Mouse (Mus musculus): ENCODE measurements around the gene Atp2a3. TPM values are rescaled to one million over a fixed set of nuclear protein-coding genes. Genes with fewer than 3 reads are reported as not detected.

Gene Atp2a3
- polyA plus RNA-seq, 1 experiment from 2014 or later = 1.3 TPM

- no peak for ATAC-seq (ENCODE audit: low FRiP score, low read depth)
- no peaks in the 10 kb centered on the region for H3K27me3 ChIP-seq
- no peak overlapping the region for H3K4me2 ChIP-seq (replicated peaks)
- H3K4me1 ChIP-seq = peaks cover 24% of the 10 kb centered on the region
- WGBS = 47% methylated on average over 6 of the region's 6 CpGs
- H3K27ac ChIP-seq = no peak overlapping the region
- no peaks in the 10 kb centered on the region for H3K36me3 ChIP-seq
- peaks cover 6% of the 10 kb centered on the region; the same call in 1 of the 2 replicates for H3K9me3 ChIP-seq
- no peak overlapping the region for H3K4me3 ChIP-seq
- no peak overlapping the region for H3K9ac ChIP-seq
These were observed 14.3 kb upstream of the Atp2a3 start for GRCm38 (mm10) chr11:72946560-72947119.

GRCm38 (mm10) chr11:72947840-72948239, 13.1 kb upstream of the Atp2a3 start:
- Histone ChIP-seq H3K4me3 (no peak overlapping the region), H3K4me1 (peaks cover 36% of the 10 kb centered on the region), H3K4me2 (replicated peaks) (no peak overlapping the region), H3K27ac (no peak overlapping the region), H3K36me3 (no peaks in the 10 kb centered on the region), H3K9ac (no peak overlapping the region), H3K27me3 (no peaks in the 10 kb centered on the region), H3K9me3 (peaks cover 6% of the 10 kb centered on the region; the same call in 1 of the 2 replicates)
- ATAC-seq (ENCODE audit: low FRiP score, low read depth) = no peak
- WGBS = 76% methylated on average over 11 of the region's 11 CpGs

DNA sequence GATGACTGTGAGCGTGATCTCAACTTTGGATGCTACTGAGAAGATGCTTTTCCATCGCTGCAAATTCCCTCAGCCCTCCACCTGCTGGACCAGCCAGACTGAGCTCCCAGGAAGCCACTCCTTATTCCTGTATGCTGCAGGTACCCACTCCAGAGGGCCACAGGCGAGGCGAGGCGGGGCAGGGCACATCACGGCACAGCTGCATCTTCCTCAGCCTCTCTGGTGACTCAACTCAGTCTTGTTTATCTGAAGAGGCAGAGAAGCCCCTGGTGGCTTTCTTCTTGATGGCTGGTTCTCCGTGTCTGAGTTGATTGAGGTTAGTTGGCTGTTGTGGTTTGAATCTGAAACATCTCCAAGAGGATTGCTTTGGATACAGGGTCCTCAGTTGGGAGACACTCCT, 12.7 kb upstream of the Atp2a3 start:
- Histone ChIP-seq H3K27ac (no peak overlapping the region), H3K4me1 (peaks cover 40% of the 10 kb centered on the region), H3K9ac (no peak overlapping the region), H3K4me3 (no peak overlapping the region), H3K9me3 (peaks cover 6% of the 10 kb centered on the region; the same call in 1 of the 2 replicates), H3K27me3 (no peaks in the 10 kb centered on the region), H3K4me2 (replicated peaks) (no peak overlapping the region), H3K36me3 (no peaks in the 10 kb centered on the region)
- ATAC-seq (ENCODE audit: low FRiP score, low read depth) = no peak
- WGBS = 73% methylated on average over 7 of the region's 7 CpGs

- Histone ChIP-seq H3K36me3 (no peaks in the 10 kb centered on the region), H3K4me1 (peaks cover 40% of the 10 kb centered on the region), H3K27ac (no peak overlapping the region), H3K9ac (no peak overlapping the region), H3K27me3 (no peaks in the 10 kb centered on the region), H3K4me2 (replicated peaks) (no peak overlapping the region), H3K9me3 (peaks cover 6% of the 10 kb centered on the region; the same call in 1 of the 2 replicates), H3K4me3 (no peak overlapping the region)
- ATAC-seq (ENCODE audit: low FRiP score, low read depth) = no peak
- 59% methylated on average over 22 of the region's 22 CpGs for WGBS
These were observed 9.6 kb upstream of the Atp2a3 start for GRCm38 (mm10) chr11:72951137-72952000.

DNA sequence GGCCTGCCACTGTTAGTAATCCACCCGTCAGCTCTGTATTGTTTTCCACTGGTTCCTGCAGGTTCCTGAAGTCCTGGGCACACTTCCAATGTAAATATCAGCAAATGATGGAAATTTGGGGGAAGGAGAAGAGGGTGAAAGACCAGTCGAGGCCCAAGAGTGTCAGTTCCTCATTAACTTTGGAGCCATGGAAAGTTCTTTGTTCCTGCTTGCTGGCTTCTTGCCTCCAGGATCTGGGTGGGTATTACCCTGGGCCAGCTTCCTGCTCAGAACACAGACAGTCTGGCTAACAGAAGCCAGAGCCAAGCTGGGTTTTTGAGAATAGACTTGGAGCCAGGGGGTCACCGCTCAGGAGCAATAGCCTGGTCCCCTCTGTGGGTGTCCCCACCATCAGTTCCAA, 8.7 kb upstream of the Atp2a3 start:
- no peaks in the 10 kb centered on the region for H3K27me3 ChIP-seq
- 0 out of 2 replicates have a peak, but pooled peaks have one; percentile 9 for ATAC-seq (ENCODE audit: low FRiP score, low read depth)
- no peak overlapping the region for H3K4me3 ChIP-seq
- H3K9ac ChIP-seq = no peak overlapping the region
- H3K4me1 ChIP-seq = peaks cover 32% of the 10 kb centered on the region
- WGBS = 55% methylated on average over 3 of the region's 3 CpGs
- peaks cover 6% of the 10 kb centered on the region; the same call in 1 of the 2 replicates for H3K9me3 ChIP-seq
- no peak overlapping the region for H3K4me2 ChIP-seq (replicated peaks)
- H3K36me3 ChIP-seq = no peaks in the 10 kb centered on the region
- peak overlapping the region; percentile 55; the same call in 1 of the 2 replicates for H3K27ac ChIP-seq

DNA sequence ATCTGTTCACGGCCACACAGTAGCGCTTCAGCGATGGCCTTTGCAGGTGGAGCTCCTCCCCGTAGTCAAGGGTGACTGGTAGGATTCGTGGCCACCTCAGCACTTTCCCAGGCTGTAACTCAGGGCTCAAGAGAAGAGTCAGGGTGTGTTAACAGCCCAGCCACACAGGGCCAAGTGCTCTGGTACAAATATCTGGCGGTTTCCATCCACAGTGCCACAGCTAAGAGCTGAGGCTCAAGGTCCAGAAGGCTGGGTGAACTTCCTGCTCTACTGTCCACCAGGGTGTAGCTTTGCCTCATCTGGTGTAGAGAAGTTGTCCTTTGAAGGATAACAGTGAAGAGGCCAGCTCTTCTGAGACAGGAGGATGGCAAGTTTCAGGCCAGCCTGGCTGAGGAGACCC, 8.3 kb upstream of the Atp2a3 start:
- H3K9me3 ChIP-seq = peaks cover 6% of the 10 kb centered on the region; the same call in 1 of the 2 replicates
- 85% methylated on average over 6 of the region's 6 CpGs for WGBS
- no peaks in the 10 kb centered on the region for H3K36me3 ChIP-seq
- no peak for ATAC-seq (ENCODE audit: low FRiP score, low read depth)
- H3K27me3 ChIP-seq = no peaks in the 10 kb centered on the region
- H3K4me3 ChIP-seq = no peak overlapping the region
- peak overlapping the region; percentile 55; the same call in 1 of the 2 replicates for H3K27ac ChIP-seq
- H3K4me2 ChIP-seq (replicated peaks) = no peak overlapping the region
- H3K9ac ChIP-seq = no peak overlapping the region
- H3K4me1 ChIP-seq = peaks cover 28% of the 10 kb centered on the region

DNA sequence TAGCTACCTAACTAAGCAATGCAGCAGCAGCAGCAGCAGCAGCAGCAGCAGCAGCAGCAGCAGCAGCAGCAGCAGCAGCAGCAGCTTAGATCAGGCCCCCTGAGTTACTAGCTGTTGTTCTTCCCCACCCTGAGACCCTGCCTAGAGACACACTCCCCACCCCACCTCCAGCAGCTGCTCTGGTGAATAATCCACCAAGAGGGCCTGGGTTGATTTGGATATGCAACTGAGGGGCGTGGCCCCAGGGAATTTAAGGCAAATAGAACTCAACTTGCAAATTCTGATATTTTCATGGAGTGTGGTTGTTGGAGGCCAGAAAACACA, 7.9 kb upstream of the Atp2a3 start:
- Histone ChIP-seq H3K27ac (peak overlapping the region; percentile 55; the same call in 1 of the 2 replicates), H3K9me3 (peaks cover 6% of the 10 kb centered on the region; the same call in 1 of the 2 replicates), H3K4me1 (peaks cover 28% of the 10 kb centered on the region), H3K36me3 (no peaks in the 10 kb centered on the region), H3K27me3 (no peaks in the 10 kb centered on the region), H3K4me2 (replicated peaks) (no peak overlapping the region), H3K4me3 (no peak overlapping the region), H3K9ac (no peak overlapping the region)
- 83% methylated on average over 1 of the region's 1 CpGs for WGBS
- no peak for ATAC-seq (ENCODE audit: low FRiP score, low read depth)

- Histone ChIP-seq H3K4me1 (peaks cover 28% of the 10 kb centered on the region), H3K27ac (no peak overlapping the region), H3K27me3 (peaks cover 3% of the 10 kb centered on the region; the same call in 1 of the 2 replicates), H3K9ac (no peak overlapping the region), H3K4me3 (no peak overlapping the region), H3K4me2 (replicated peaks) (no peak overlapping the region), H3K36me3 (no peaks in the 10 kb centered on the region), H3K9me3 (peaks cover 6% of the 10 kb centered on the region; the same call in 1 of the 2 replicates)
- no peak for ATAC-seq (ENCODE audit: low FRiP score, low read depth)
- 86% methylated on average over 4 of the region's 4 CpGs for WGBS
These were observed 7.4 kb upstream of the Atp2a3 start for GRCm38 (mm10) chr11:72953440-72954151.

DNA sequence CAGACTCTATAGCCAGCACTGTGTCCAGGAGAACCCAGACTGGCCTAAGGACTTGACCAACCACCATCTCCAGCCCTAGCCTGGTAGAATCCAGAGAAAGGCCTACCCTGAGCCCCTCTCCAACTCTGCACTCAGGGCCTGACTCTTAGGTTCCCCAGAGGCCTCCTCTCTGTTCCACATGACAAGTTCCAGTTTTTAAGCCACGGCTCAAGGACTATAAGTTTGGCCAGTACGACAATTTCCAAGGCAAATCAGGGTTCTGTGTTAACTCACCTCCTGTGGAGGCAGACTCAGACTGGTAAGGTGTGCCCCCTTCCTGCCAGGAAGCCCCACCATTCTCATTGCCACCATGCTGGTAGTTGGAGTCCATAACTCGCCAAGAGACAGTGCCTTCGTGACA, 6.8 kb upstream of the Atp2a3 start:
- 91% methylated on average over 4 of the region's 4 CpGs for WGBS
- Histone ChIP-seq H3K9ac (no peak overlapping the region), H3K9me3 (peaks cover 6% of the 10 kb centered on the region; the same call in 1 of the 2 replicates), H3K4me3 (no peak overlapping the region), H3K36me3 (no peaks in the 10 kb centered on the region), H3K4me2 (replicated peaks) (no peak overlapping the region), H3K27me3 (peaks cover 9% of the 10 kb centered on the region), H3K4me1 (peaks cover 28% of the 10 kb centered on the region), H3K27ac (no peak overlapping the region)
- no peak for ATAC-seq (ENCODE audit: low FRiP score, low read depth)

DNA sequence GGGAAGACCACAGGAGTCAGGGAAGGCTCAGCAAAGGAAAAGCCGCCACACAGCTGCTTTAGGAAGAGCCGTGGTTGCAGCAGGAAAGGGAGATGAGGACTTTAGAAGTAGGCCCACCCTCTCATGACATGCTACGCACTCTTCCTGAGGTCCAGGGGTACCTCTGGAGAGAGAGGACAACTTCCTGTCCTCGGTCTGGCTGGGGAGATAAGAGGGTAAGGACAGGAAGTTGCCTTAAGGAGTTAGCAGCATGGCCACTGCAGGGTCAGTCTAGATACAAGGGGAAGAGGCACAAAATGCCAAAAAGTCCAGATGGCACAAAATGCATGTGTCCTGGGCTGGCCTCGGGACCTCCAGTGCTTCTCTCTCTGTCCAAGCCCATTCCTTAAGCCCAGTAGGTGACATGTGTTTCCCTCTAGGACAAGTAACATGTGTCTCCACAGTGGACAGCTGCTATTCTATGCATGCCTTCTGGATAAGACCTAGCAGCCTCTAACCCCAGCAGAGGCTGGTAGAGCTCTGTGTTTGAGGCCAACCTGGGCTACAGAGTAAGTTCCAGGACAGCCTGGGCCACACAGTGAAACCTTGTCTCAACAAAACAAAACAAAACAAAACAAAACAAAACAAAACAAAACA, 5.5 kb upstream of the Atp2a3 start:
- no peak for ATAC-seq (ENCODE audit: low FRiP score, low read depth)
- H3K4me3 ChIP-seq = no peak overlapping the region
- no peak overlapping the region for H3K9ac ChIP-seq
- H3K36me3 ChIP-seq = no peaks in the 10 kb centered on the region
- 76% methylated on average over 5 of the region's 5 CpGs for WGBS
- peaks cover 22% of the 10 kb centered on the region for H3K27me3 ChIP-seq
- no peaks in the 10 kb centered on the region for H3K9me3 ChIP-seq
- H3K4me2 ChIP-seq (replicated peaks) = no peak overlapping the region
- no peak overlapping the region for H3K27ac ChIP-seq
- H3K4me1 ChIP-seq = peaks cover 30% of the 10 kb centered on the region

DNA sequence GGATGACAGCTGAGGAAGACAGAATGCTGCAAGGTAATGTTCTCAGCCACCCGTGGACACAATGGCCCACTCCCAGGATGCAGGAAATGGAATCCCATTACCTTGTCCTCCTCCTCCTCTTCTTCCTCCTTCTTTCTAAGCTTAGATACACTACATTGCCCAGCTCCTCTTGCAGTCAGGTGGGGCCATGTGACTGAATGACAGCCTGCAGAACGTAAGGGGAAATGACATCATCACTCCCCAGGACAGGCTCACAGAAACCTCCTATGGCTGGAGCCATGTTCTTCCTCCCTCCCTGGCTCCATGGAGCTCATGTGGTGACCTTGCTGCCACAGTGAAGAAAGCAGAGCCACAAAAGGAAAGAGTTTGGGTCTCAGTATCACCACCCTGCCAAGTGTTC, 3.7 kb upstream of the Atp2a3 start:
- Histone ChIP-seq H3K4me3 (no peak overlapping the region), H3K4me2 (replicated peaks) (no peak overlapping the region), H3K27ac (no peak overlapping the region), H3K36me3 (no peaks in the 10 kb centered on the region), H3K27me3 (peaks cover 40% of the 10 kb centered on the region), H3K9ac (no peak overlapping the region), H3K4me1 (peaks cover 32% of the 10 kb centered on the region), H3K9me3 (no peaks in the 10 kb centered on the region)
- WGBS = 55% methylated on average over 2 of the region's 2 CpGs
- no peak for ATAC-seq (ENCODE audit: low FRiP score, low read depth)

Data from limb, embryonic 13.5 days (tissue).